Comparison of ENCODE assay signal across 7 mouse cellular contexts in the genomic region with DNA sequence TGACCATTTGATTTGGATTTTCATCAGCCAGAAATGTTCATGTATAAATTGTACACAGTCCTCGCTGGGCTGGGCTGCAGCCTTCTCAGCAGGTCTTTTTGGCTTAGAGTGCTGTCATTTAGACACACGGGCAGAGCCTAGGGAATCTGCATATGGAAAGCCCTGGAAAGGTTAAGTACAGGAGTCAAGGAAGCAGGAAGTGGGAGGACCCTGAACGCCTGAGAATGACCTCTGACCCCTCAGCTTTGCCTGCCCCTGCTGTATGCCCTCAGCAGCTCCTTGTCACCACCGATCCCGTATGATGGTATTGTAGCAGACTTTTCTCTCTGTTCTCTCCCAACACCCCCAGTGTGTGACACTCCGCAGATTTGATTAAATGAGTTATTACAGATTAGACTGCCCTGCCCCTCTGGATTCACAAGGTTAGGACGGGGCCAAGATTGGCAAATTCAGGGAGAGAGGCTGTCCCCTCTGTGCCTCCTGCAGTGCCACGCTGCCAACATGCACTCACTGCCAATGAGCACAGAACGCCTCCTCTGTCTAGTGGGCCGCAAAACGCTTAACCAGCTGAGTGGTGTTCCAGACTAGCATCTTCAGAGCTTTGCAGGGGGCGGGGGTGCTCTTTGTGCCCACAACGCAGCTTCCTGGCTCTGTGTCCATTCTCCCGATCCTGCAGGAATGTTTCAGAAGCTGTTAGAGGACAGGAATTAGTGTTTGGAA. TPM values are rescaled to one million over a fixed set of nuclear protein-coding genes. Genes with fewer than 3 reads are reported as not detected.
DNase-seq lines count a peak whose midpoint lies in the region; ATAC-seq lines count a peak whose summit lies in the region.

No protein-coding gene starts in this region.

- H3K4me1 ChIP-seq in hindbrain, embryonic 14.5 days (replicated peaks; ENCODE audit: control insufficient read depth, insufficient read depth, low read length): peaks cover 13% of the 10 kb centered on the region
- H3K4me1 ChIP-seq in stomach, embryonic 14.5 days (ENCODE audit: control insufficient read depth, insufficient read depth, low read length): peaks cover 18% of the 10 kb centered on the region; the same call in 1 of the 2 replicates

- no peaks in the 10 kb centered on the region for H3K36me3 ChIP-seq in hindbrain, embryonic 14.5 days (replicated peaks; ENCODE audit: control insufficient read depth, insufficient read depth)
- H3K36me3 ChIP-seq in stomach, embryonic 14.5 days (ENCODE audit: control insufficient read depth, insufficient read depth, low read length): no peaks in the 10 kb centered on the region

- peak overlapping the region; percentile 64 for H3K9ac ChIP-seq in hindbrain, embryonic 14.5 days
- H3K9ac ChIP-seq in stomach, embryonic 14.5 days (replicated peaks; ENCODE audit: low read depth, low read length): peak overlapping the region; percentile 38

- DNase-seq in adrenal gland, adult 18-20 months (ENCODE audit: low spot score in 2 of 2): peak; percentile 43 to 44
- peak; percentile 84 for DNase-seq in cerebellum, adult 9-11 months
- DNase-seq in frontal cortex, postnatal 36 days (ENCODE audit: low spot score in 2 of 2): peak; percentile 83 to 86
- peak; percentile 57 for DNase-seq in hindbrain, embryonic 14.5 days (ENCODE audit: low spot score)
- DNase-seq in left cerebral cortex, adult 8-10 months (ENCODE audit: low spot score in 2 of 2): peak; percentile 65 to 88

- H3K9me3 ChIP-seq in hindbrain, embryonic 14.5 days (ENCODE audit: control insufficient read depth, low read length): no peaks in the 10 kb centered on the region
- no peaks in the 10 kb centered on the region for H3K9me3 ChIP-seq in stomach, embryonic 14.5 days (ENCODE audit: control insufficient read depth, low read depth, low read length)

- peak; percentile 64 for ATAC-seq in hindbrain, embryonic 14.5 days (ENCODE audit: low FRiP score)
- peak; percentile 41 for ATAC-seq in megakaryocyte progenitor cell, adult 5-6 weeks (replicated peaks; ENCODE audit: poor library complexity)
- peak; percentile 34; the same call in 1 of the 2 replicates for ATAC-seq in stomach, embryonic 14.5 days (ENCODE audit: insufficient number of reproducible peaks, insufficient read depth, low FRiP score, low read depth)

- peak overlapping the region; percentile 24 for H3K4me3 ChIP-seq in hindbrain, embryonic 14.5 days (replicated peaks; ENCODE audit: low read length)
- H3K4me3 ChIP-seq in stomach, embryonic 14.5 days (ENCODE audit: low read depth, low read length): peak overlapping the region; percentile 19

- WGBS in hindbrain, embryonic 14.5 days: 26% methylated on average over 14 of the region's 14 CpGs
- 34% methylated on average over 14 of the region's 14 CpGs for WGBS in stomach, embryonic 14.5 days

- peak overlapping the region; percentile 60 for H3K4me2 ChIP-seq in hindbrain, embryonic 14.5 days (replicated peaks)
- peak overlapping the region; percentile 55 for H3K4me2 ChIP-seq in stomach, embryonic 14.5 days (replicated peaks; ENCODE audit: low read depth, low read length)

- no peaks in the 10 kb centered on the region for H3K27me3 ChIP-seq in hindbrain, embryonic 14.5 days (ENCODE audit: control insufficient read depth, insufficient read depth, low read length)
- H3K27me3 ChIP-seq in stomach, embryonic 14.5 days (ENCODE audit: control insufficient read depth, insufficient read depth, low read length): no peaks in the 10 kb centered on the region

- peak overlapping the region; percentile 94 for H3K27ac ChIP-seq in hindbrain, embryonic 14.5 days
- H3K27ac ChIP-seq in stomach, embryonic 14.5 days (ENCODE audit: low read length): peak overlapping the region; percentile 91

RNA-seq across cellular contexts. Expression of a gene that starts 43.5 kb away (rescaled TPM):
- total RNA-seq in adrenal gland, adult 18-20 months (2021): under 1 TPM in 1 of 2 experiments, not detected in 1; 0.32 TPM
- 0.26 and 0.86 TPM in 2 replicates for polyA plus RNA-seq in hindbrain, embryonic 14.5 days (2014; fragmentation: Nextera tagmentation; extraction: Ambion mirVana)
- total RNA-seq in left cerebral cortex, adult 8-10 months (2022): 1 to 10 TPM; 1.5 to 2.1 (median 2.0) TPM
- total RNA-seq in megakaryocyte progenitor cell, adult 5-6 weeks (2015): 1.3 and 1.9 TPM in 2 replicates
- total RNA-seq in megakaryocyte progenitor cell, adult 5-6 weeks (2017): 0.98 and 1.5 TPM in 2 replicates
- polyA plus RNA-seq in stomach, embryonic 14.5 days (2014; fragmentation: Nextera tagmentation; extraction: Ambion mirVana): 3.1 and 5.4 TPM in 2 replicates

RNA-seq across cellular contexts. Expression of a gene that starts 58.3 kb away (rescaled TPM):
- 100 to 1,000 TPM; 331 to 339 TPM for total RNA-seq in adrenal gland, adult 18-20 months (2021)
- 313 and 316 TPM in 2 replicates for polyA plus RNA-seq in hindbrain, embryonic 14.5 days (2014; fragmentation: Nextera tagmentation; extraction: Ambion mirVana)
- 100 to 1,000 TPM; 179 to 184 (median 180) TPM for total RNA-seq in left cerebral cortex, adult 8-10 months (2022)
- total RNA-seq in megakaryocyte progenitor cell, adult 5-6 weeks (2015): 333 and 352 TPM in 2 replicates
- 107 and 114 TPM in 2 replicates for total RNA-seq in megakaryocyte progenitor cell, adult 5-6 weeks (2017)
- polyA plus RNA-seq in stomach, embryonic 14.5 days (2014; fragmentation: Nextera tagmentation; extraction: Ambion mirVana): 230 and 234 TPM in 2 replicates

Comparison
In these comparisons a context has a peak if more than half of its experiments do, and no peak if none do; other contexts are left out.
1. Peak in every context shown above with its lines: DNase-seq, ATAC-seq, H3K4me3 ChIP-seq and H3K27ac ChIP-seq.